Mouse (Mus musculus) ES-Bruce4 (cell line): ENCODE results near the gene Marc2.

Source experiments
- CTCF ChIP-seq: IDR thresholded peaks from one replicate; pipeline ENCODE4 v1.8.1; 2011; ENCODE audit warnings: low read depth, low read length
- POLR2A ChIP-seq: IDR thresholded peaks from one replicate; pipeline ENCODE4 v1.8.1; 2011; ENCODE audit warnings: low read length; ENCODE audit not compliant: insufficient read depth

- TF ChIP-seq CTCF (no peak), POLR2A (no peak)
Observed at GRCm38 (mm10) chr1:184763866-184764265, 82.4 kb downstream of the Marc2 start.
